Mouse (Mus musculus): ENCODE results near the gene Aldh1l2. TPM values are rescaled to one million over a fixed set of nuclear protein-coding genes. Genes with fewer than 3 reads are reported as not detected.
"Not testable (repeated sequence)": the region's sequence is repeated elsewhere in the genome, so short reads cannot be mapped to it uniquely, and the experiment has no call there.

Aldh1l2 gene
- polyA plus RNA-seq, 1 experiment from 2014 or later: 0.74 TPM

DNA sequence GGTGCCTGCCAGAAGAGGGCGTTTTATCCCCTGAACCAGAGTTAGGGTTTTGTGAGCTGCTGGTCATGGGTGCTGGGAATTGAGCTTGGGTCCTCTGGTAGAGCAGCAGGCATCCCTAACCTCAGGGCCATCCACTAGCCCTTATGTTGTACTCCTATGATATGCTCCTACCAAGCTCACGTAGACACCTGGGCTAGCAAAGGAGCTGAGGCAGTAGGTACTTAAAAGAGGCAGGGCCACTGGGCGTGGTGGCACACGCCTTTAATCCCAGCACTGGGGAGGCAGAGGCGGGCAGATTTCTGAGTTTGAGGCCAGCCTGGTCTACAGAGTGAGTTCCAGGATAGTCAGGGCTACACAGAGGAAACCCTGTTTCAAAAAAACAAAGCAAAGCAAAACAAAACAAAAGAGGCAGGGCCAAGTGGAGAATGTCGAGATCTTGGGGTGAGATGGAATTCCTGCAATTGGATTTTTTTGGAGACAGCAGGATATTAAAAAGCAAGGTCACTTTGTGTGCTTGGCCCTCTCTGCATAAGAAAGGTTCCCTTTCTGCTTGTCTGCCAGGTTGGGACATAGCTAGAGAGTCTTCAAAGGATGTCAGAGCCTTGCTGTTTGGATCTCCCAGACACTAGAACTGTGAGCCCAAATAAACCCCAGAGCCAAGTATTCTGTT lies 5.5 kb upstream of the Aldh1l2 start:
- no peak overlapping the region for H3K4me2 ChIP-seq (replicated peaks; ENCODE audit: low read depth, low read length)
- no peak overlapping the region for H3K27ac ChIP-seq (ENCODE audit: low read depth, low read length)
- H3K27me3 ChIP-seq (ENCODE audit: control insufficient read depth, insufficient read depth, low read length): no peaks in the 10 kb centered on the region; the same call in 1 of the 2 replicates
- WGBS: 74% methylated on average over 6 of the region's 6 CpGs
- H3K9me3 ChIP-seq (ENCODE audit: control insufficient read depth, low read length): no peaks in the 10 kb centered on the region
- H3K9ac ChIP-seq (ENCODE audit: low read depth, low read length): no peak overlapping the region
- no peaks in the 10 kb centered on the region for H3K36me3 ChIP-seq (ENCODE audit: control insufficient read depth, insufficient read depth, low read length)
- peaks cover under 1% of the 10 kb centered on the region; the same call in 1 of the 2 replicates for H3K4me1 ChIP-seq (ENCODE audit: control insufficient read depth, insufficient read depth, low read length)
- ATAC-seq (ENCODE audit: low FRiP score, low TSS enrichment): no peak
- H3K4me3 ChIP-seq (ENCODE audit: low read length): no peak overlapping the region

DNA sequence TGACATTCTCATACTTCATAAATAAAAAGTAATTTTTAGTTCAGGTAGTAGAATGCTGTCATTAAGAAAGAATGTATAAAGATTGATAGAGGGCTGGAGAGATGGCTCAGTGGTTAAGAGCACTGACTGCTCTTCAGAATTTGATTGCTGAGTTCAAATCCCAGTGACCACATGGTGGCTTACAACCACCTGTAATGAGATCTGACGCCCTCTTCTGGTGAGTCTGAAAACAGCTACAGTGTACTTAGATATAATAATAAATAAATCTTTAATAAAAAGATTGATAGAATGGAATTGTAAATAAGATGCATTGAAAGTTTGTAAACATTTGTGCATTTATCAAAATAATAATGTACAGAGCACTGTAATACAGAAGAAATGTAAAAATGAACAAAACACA lies 2.5 kb upstream of the Aldh1l2 start:
- Histone ChIP-seq H3K27me3 (ENCODE audit: control insufficient read depth, insufficient read depth, low read length) (peaks cover 8% of the 10 kb centered on the region; the same call in 1 of the 2 replicates), H3K4me1 (ENCODE audit: control insufficient read depth, insufficient read depth, low read length) (no peaks in the 10 kb centered on the region; the same call in 1 of the 2 replicates), H3K4me2 (replicated peaks; ENCODE audit: low read depth, low read length) (no peak overlapping the region), H3K27ac (ENCODE audit: low read depth, low read length) (no peak overlapping the region), H3K4me3 (ENCODE audit: low read length) (no peak overlapping the region), H3K9ac (ENCODE audit: low read depth, low read length) (no peak overlapping the region), H3K9me3 (ENCODE audit: control insufficient read depth, low read length) (no peaks in the 10 kb centered on the region), H3K36me3 (ENCODE audit: control insufficient read depth, insufficient read depth, low read length) (no peaks in the 10 kb centered on the region)
- no peak for ATAC-seq (ENCODE audit: low FRiP score, low TSS enrichment)
- 0% methylated on average over 1 of the region's 1 CpGs for WGBS

GRCm38 (mm10) chr10:83533258-83533909 lies 556 bp downstream of the Aldh1l2 start:
- Histone ChIP-seq H3K9me3 (ENCODE audit: control insufficient read depth, low read length) (no peaks in the 10 kb centered on the region), H3K4me3 (ENCODE audit: low read length) (peak overlapping the region; percentile 44), H3K36me3 (ENCODE audit: control insufficient read depth, insufficient read depth, low read length) (no peaks in the 10 kb centered on the region), H3K4me1 (ENCODE audit: control insufficient read depth, insufficient read depth, low read length) (no peaks in the 10 kb centered on the region; the same call in 1 of the 2 replicates), H3K27ac (ENCODE audit: low read depth, low read length) (no peak overlapping the region), H3K27me3 (ENCODE audit: control insufficient read depth, insufficient read depth, low read length) (peaks cover 8% of the 10 kb centered on the region; the same call in 1 of the 2 replicates), H3K9ac (ENCODE audit: low read depth, low read length) (peak overlapping the region; percentile 55), H3K4me2 (replicated peaks; ENCODE audit: low read depth, low read length) (peak overlapping the region; percentile 96)
- peak; percentile 20; the same call in 1 of the 2 replicates for ATAC-seq (ENCODE audit: low FRiP score, low TSS enrichment)
- 4% methylated on average over 27 of the region's 27 CpGs for WGBS

- Histone ChIP-seq H3K27me3 (ENCODE audit: control insufficient read depth, insufficient read depth, low read length) (peaks cover 8% of the 10 kb centered on the region; the same call in 1 of the 2 replicates), H3K4me1 (ENCODE audit: control insufficient read depth, insufficient read depth, low read length) (no peaks in the 10 kb centered on the region; the same call in 1 of the 2 replicates), H3K27ac (ENCODE audit: low read depth, low read length) (no peak overlapping the region), H3K4me2 (replicated peaks; ENCODE audit: low read depth, low read length) (no peak overlapping the region), H3K36me3 (ENCODE audit: control insufficient read depth, insufficient read depth, low read length) (no peaks in the 10 kb centered on the region), H3K9me3 (ENCODE audit: control insufficient read depth, low read length) (no peaks in the 10 kb centered on the region), H3K9ac (ENCODE audit: low read depth, low read length) (no peak overlapping the region), H3K4me3 (ENCODE audit: low read length) (no peak overlapping the region)
- 84% methylated on average over 6 of the region's 6 CpGs for WGBS
- ATAC-seq (ENCODE audit: low FRiP score, low TSS enrichment): no peak
These were observed 3.5 kb downstream of the Aldh1l2 start for GRCm38 (mm10) chr10:83530384-83530967.

- H3K36me3 ChIP-seq (ENCODE audit: control insufficient read depth, insufficient read depth, low read length); H3K9ac ChIP-seq (ENCODE audit: low read depth, low read length); H3K4me3 ChIP-seq (ENCODE audit: low read length); H3K4me2 ChIP-seq (replicated peaks; ENCODE audit: low read depth, low read length); H3K27me3 ChIP-seq (ENCODE audit: control insufficient read depth, insufficient read depth, low read length); ATAC-seq (ENCODE audit: low FRiP score, low TSS enrichment); H3K4me1 ChIP-seq (ENCODE audit: control insufficient read depth, insufficient read depth, low read length); H3K9me3 ChIP-seq (ENCODE audit: control insufficient read depth, low read length); H3K27ac ChIP-seq (ENCODE audit: low read depth, low read length): not testable (repeated sequence)
These were observed 9.7 kb downstream of the Aldh1l2 start for GRCm38 (mm10) chr10:83524238-83524637.

- Histone ChIP-seq H3K9me3 (ENCODE audit: control insufficient read depth, low read length) (peaks cover 2% of the 10 kb centered on the region; the same call in 1 of the 2 replicates), H3K4me2 (replicated peaks; ENCODE audit: low read depth, low read length) (no peak overlapping the region), H3K27ac (ENCODE audit: low read depth, low read length) (no peak overlapping the region), H3K4me3 (ENCODE audit: low read length) (no peak overlapping the region), H3K4me1 (ENCODE audit: control insufficient read depth, insufficient read depth, low read length) (no peaks in the 10 kb centered on the region), H3K27me3 (ENCODE audit: control insufficient read depth, insufficient read depth, low read length) (no peaks in the 10 kb centered on the region), H3K9ac (ENCODE audit: low read depth, low read length) (no peak overlapping the region), H3K36me3 (ENCODE audit: control insufficient read depth, insufficient read depth, low read length) (no peaks in the 10 kb centered on the region)
- WGBS: 79% methylated on average over 4 of the region's 4 CpGs
- no peak for ATAC-seq (ENCODE audit: low FRiP score, low TSS enrichment)
These were observed 12.9 kb downstream of the Aldh1l2 start for GRCm38 (mm10) chr10:83520990-83521389.

DNA sequence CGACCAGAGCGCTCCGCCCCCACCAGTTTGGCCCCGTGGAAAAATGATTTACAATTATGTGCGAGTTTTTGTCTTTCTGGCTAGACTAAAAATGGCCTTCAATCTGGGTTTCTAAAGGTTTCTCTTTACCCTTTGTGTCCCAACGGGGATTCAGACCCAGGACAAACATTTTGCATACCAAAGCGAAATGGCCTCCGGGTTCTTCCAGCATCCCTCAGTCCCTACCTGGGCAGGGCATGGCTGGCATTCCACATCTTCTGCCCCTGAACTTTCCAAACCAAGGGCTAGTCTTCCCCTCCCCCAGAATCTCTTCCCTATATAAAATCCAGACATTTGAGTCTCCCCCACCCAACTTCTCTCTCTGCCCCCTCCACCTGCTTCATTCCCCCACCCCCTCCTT lies 20.2 kb downstream of the Aldh1l2 start:
- no peaks in the 10 kb centered on the region for H3K27me3 ChIP-seq (ENCODE audit: control insufficient read depth, insufficient read depth, low read length)
- no peaks in the 10 kb centered on the region for H3K36me3 ChIP-seq (ENCODE audit: control insufficient read depth, insufficient read depth, low read length)
- no peak overlapping the region for H3K9ac ChIP-seq (ENCODE audit: low read depth, low read length)
- no peak overlapping the region for H3K27ac ChIP-seq (ENCODE audit: low read depth, low read length)
- no peaks in the 10 kb centered on the region for H3K4me1 ChIP-seq (ENCODE audit: control insufficient read depth, insufficient read depth, low read length)
- no peak overlapping the region for H3K4me2 ChIP-seq (replicated peaks; ENCODE audit: low read depth, low read length)
- H3K9me3 ChIP-seq (ENCODE audit: control insufficient read depth, low read length): no peaks in the 10 kb centered on the region
- no peak for ATAC-seq (ENCODE audit: low FRiP score, low TSS enrichment)
- no peak overlapping the region for H3K4me3 ChIP-seq (ENCODE audit: low read length)
- WGBS: 76% methylated on average over 8 of the region's 8 CpGs

GRCm38 (mm10) chr10:83511304-83511703 lies 22.6 kb downstream of the Aldh1l2 start:
- H3K9ac ChIP-seq (ENCODE audit: low read depth, low read length): no peak overlapping the region
- no peaks in the 10 kb centered on the region for H3K36me3 ChIP-seq (ENCODE audit: control insufficient read depth, insufficient read depth, low read length)
- H3K4me1 ChIP-seq (ENCODE audit: control insufficient read depth, insufficient read depth, low read length): no peaks in the 10 kb centered on the region
- H3K27ac ChIP-seq (ENCODE audit: low read depth, low read length): no peak overlapping the region
- H3K9me3 ChIP-seq (ENCODE audit: control insufficient read depth, low read length): no peaks in the 10 kb centered on the region
- H3K4me2 ChIP-seq (replicated peaks; ENCODE audit: low read depth, low read length): no peak overlapping the region
- no peak overlapping the region for H3K4me3 ChIP-seq (ENCODE audit: low read length)
- H3K27me3 ChIP-seq (ENCODE audit: control insufficient read depth, insufficient read depth, low read length): no peaks in the 10 kb centered on the region
- 77% methylated on average over 5 of the region's 5 CpGs for WGBS
- ATAC-seq (ENCODE audit: low FRiP score, low TSS enrichment): no peak

Measured in kidney, embryonic 14.5 days (tissue).